Mouse (Mus musculus) adrenal gland, postnatal 10 days (tissue): ENCODE measurements around the gene Cdh5. TPM values are rescaled to one million over a fixed set of nuclear protein-coding genes. Genes with fewer than 3 reads are reported as not detected.
"Not testable (repeated sequence)": the region's sequence is repeated elsewhere in the genome, so short reads cannot be mapped to it uniquely, and the experiment has no call there.

Experiments
- DNase-seq: peaks from one replicate; pipeline ENCODE4 v3.0.0; 2021; ENCODE audit warnings: mixed read lengths
- total RNA-seq, 2 experiments: library from RNA; stranded (reverse); gene quantifications; 2 replicates each; pipeline ENCODE4 v1.2.3; 2021

The Cdh5 gene
- total RNA-seq, 2 experiments from 2014 or later, result 161 to 189 TPM

DNA sequence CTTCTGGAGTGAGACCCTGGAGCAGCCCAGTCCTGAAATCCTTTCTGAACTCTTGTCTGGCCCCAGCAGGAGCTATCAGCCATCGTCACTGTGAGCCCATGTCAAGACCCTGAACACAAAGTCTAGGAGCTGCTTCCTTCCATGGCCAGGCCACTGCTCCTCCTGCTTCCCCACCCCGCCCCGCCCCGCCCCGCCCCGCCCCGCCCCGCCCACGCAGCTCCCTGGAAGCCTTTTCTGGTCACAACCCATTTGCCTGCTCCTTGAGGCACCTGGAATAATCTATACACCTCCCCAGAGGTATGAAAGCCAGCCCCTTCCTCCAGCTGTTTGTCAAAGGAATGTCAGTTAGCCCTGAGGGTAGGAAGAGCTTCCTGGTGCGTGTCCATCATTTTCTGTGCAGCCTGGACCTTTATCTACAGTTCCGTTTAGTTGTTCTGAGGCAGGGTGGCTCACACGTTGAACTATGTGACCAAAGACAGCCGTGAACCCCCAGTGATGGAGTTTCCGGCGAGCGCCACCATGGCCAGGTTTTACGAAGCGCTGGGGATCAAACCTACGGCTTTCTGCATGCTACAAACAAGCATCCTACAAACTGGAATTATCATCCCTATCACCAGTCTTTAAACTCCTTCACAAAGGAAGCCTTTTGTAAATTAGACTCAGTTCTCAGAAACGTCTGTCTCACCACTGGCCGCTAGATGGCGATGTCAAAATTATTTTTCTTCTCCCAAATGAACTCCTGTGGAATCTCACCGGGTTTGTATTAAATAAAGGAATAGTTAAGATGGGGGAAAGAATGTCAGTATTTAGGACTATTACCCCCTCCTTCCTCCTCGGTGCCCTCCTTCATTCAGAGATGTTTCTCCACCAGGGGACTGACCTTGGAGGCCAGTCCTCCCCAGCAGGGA, 10.2 kb upstream of the Cdh5 start:
- DNase-seq, result not testable (repeated sequence)

- no peak for DNase-seq
These were observed 8.1 kb upstream of the Cdh5 start for GRCm38 (mm10) chr8:104093336-104093735.

DNA sequence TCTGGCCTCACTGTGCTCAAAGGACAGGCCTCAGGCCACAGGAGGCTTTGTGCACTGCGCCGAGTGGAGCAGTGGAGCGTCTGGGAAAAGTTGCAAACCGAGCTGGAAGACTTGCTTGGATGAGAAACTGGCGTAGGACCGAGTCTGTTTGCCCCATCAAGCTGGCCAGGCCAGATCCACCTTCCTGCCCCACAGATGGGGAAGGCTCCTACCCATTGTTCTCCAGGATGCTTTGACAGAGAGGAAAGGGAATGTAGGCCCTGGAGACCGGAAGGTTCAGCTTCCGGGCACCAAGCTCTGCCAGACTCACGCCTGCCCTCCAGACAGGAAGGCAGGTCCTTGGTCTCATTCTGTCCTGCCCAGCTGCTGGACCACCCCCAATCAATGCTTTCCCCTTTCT, 5.8 kb upstream of the Cdh5 start:
- DNase-seq, result no peak

- no peak for DNase-seq
These were observed 4.8 kb upstream of the Cdh5 start for GRCm38 (mm10) chr8:104096644-104097043.

DNA sequence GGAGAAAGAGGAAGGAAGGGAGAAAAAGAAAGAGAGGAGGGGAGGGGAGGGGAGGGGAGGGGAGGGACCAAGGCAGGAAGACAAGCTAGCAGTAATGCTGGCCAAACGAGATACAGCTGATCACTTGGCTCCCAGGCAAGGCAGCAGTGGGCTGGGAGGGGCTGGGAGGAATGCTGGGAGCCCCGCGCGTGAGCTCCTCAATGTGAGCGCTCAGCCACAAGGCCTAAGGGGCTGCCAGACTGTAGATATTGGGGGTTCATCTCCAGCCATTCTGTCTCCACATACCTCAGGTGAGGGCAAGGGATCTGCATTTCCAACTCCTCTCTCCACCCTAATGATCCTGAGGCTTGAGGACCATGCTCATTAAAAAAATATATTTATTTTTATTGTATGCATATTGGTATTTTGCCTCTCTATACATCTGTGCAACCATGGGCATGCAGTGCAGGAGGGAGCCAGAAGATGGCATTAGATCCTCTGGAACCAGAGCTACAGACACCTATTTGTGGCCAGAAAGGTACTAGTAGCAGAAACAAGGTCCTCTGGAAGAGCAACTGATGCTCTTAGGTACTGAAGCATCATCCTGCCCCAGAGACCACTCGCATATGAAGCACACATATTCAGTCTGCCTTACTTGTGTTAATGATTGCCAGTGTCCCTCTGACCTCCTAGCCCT, 2.6 kb upstream of the Cdh5 start:
- peak; percentile 48 for DNase-seq

DNA sequence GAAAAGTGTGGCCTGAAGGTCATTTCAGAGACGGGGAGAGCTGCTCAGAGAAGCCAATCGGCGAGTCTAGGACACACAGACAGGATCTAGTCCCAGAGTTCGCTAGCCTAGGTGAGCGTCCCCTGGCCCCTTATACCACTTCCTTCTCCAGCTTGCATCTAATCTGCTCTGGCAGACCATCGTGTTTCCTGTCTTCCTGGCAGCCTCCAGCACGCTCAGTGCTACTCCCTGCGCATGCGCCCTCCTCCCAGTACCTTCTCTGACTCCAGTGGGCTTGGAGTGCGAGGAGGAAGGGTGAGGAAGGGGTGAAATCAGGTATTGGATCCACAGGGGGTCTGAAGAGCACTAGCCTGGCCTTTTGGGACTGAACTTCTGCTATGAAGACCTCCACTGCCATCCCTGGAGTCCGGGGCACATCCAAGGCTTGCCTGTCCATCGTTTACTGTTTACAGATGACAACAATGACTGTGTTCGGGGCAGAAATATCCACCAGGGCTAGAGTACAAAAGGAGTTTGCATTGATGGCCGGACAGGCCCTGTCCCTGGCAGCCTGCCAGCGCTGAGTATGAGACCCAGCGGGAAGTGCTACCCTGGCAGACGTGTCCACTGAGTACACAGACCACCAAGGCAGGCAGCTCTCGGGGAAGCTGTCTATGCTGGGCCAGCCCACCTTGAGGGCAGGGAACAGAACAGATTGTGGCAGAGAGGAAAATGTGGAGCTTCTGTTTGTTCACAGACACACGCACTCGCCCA, 1.9 kb upstream of the Cdh5 start:
- peak; percentile 39 for DNase-seq

GRCm38 (mm10) chr8:104100724-104101123, 701 bp upstream of the Cdh5 start:
- DNase-seq, result not testable (repeated sequence)

DNA sequence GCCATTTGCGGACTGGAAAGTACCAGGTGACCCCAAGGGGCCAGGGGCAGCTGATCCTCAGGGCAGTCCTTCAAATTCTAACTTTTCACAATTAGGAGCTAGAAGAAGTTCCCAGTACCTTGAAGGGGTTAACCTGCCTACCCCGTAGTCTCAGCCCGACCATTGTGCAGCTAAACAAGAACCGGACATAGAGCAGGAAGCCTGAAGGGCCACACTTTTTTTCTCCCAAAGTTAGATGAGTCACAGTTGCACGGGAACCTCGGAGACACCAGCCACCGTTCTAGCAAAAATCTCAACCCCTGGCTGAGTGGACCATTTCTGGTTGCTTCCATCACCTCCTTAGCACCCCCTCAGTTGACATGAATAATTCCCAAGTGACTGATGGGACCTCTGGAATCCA, 2.0 kb downstream of the Cdh5 start:
- DNase-seq, result no peak

- DNase-seq, result no peak
These were observed 4.3 kb downstream of the Cdh5 start for GRCm38 (mm10) chr8:104105768-104106167.

DNA sequence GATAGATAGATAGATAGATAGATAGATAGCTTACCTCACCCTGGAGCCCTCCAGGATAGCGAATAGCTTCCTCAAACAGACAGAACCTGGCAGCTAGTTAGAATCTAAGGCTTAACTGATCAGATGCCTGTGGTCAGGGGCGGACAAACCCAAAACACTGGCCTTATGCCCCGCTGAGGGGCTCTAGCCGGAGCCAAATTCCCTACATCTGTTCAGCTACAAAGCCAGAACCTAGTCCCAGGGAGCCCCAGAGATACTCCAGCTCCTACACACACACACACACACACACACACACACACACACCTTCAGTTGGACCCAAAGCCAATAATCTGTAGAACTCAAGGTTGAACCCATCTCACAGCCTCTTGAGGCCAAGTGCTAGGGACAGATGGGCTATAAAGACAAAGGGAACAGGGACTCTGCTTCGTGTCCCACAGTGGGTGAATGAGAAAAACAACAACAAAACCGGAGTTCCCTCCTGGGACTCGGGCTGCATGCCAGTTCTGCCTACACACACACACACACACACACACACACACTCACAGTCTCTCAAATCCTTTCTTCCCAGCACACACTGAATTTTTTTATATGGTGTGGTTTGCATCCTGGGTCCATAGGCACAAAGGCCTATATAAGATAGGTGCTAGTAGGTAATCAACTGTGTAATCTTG, 5.0 kb downstream of the Cdh5 start:
- DNase-seq, result no peak

- no peak for DNase-seq
These were observed 5.7 kb downstream of the Cdh5 start for GRCm38 (mm10) chr8:104107111-104107510.

DNA sequence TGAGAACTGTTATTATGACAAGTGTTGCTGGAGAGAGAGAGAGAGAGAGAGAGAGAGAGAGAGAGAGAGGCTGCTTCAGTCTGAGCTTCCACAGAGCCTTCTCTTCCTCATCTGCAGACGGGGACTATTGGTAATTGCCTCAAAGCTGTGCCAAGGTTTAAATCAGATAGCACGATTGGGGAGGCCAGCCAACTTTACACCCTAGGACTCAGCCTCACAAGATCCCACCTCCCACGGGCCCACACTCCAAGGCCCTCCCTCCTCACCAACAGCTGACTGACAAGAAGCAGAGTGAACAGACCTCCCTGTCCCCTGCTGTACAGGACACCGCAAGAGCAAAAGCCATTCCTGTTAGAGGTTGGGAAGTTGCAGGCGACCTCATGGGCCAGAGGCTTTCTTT, 6.6 kb downstream of the Cdh5 start:
- no peak for DNase-seq

DNA sequence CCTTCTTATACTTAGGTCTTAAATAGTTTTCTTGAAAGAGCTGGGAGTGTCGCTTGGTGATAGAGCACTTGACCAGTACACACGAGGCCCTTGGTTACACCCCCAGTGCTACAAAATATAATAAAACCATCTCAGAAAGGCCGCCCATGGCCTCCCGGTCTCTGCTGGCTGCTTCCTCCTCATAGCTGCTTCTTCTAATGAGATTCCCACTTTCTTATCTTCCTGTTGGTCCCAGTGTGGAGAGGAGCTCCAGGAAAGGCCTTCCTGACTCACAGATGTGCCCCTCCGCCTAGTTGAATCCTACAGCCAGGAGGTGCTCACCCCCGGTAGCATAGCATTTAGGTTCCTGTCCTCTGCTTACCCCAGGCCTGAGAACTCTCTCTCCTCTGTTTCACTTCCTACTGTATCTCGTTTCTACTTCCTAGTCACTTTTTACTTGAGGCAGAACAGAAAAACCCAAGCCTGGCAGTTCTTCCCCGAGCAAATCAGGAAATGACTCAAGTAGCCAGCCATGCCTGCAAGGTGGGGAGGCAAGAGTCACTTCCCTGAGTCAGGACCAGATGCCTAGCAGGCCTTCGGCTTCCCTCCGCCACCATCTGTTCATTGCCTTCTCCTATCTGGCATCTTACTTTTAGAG, 9.2 kb downstream of the Cdh5 start:
- DNase-seq, result no peak

GRCm38 (mm10) chr8:104121640-104122416, 20.4 kb downstream of the Cdh5 start:
- DNase-seq, result no peak

GRCm38 (mm10) chr8:104123080-104123657, 21.7 kb downstream of the Cdh5 start:
- DNase-seq, result no peak

DNA sequence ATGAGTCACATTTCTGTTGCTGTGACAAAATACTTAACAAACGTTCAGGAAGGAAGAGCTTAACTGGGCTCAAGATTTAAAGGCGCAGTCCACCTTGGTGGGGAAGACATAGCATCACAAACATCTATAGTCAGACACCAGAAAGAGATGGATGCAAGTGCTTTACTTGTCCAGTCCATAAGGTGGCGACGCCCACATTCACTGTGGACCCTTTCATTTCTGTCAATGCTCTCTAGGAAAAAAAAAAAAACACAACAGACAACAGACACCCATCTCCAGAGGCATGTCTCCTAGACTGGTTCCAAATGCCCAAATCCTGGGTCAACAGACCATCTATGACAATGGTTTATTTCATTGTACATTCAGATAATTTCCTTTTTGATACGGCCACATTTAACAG, 23.1 kb downstream of the Cdh5 start:
- DNase-seq, result no peak

DNA sequence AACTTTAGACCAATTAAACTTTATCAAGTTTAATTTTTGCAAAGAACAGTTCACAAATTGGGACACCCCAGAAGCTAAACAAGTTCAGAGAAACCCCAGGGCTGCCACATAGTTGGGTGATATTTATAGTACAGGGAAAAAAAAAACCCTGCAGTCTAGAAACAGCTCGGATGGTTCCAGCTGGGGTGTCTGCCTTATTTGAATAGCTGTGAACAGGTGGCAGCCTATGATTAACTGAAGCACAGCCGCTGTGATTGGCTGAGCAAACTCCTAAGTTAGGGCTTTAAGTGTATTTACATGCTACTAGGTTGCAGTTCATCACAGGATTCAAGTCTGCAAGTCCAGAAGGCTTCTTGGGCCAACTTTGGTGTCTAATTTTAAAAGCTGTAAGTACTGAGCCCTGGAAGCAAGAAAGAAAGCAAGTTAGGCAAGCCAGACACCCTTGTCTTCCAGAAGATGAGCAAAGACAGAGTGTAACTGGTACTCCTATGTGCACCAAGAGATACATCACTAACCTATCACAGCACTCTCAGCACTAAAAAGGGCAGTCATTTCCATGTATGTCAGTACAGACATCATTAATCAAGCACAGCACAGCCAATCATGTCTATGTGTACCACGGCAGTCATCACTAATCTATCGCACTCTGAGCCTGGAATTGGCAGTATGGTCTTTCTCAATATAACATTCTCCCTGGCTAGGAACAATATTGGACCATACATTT, 25.9 kb downstream of the Cdh5 start:
- no peak for DNase-seq

GRCm38 (mm10) chr8:104130916-104131315, 29.5 kb downstream of the Cdh5 start:
- DNase-seq, result no peak

- DNase-seq, result no peak
These were observed 30.1 kb downstream of the Cdh5 start for GRCm38 (mm10) chr8:104131414-104131975.

DNA sequence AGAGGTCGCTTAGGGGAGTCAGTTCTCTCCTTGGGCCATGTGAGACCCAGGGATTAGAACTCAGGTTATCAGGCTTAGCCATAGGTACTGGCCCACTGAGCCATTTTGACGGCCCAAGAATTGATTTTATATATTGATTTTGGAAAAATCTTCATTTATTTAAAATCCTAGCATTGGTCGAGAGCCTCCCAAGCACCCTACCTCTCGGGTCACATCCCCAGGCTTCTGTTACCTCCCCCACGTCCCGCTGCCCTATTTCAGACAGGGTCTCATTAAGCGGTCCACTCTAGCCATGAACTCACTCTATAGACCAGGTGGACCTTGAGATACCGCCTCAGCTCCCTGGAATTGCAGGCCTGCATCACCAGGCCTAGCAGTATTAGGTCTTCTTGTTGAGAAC, 33.1 kb downstream of the Cdh5 start:
- DNase-seq, result no peak
